Mouse (Mus musculus) embryonic facial prominence, embryonic 10.5 days (tissue): Measurements from ENCODE around the gene Kcp. TPM values are rescaled to one million over a fixed set of nuclear protein-coding genes. Genes with fewer than 3 reads are reported as not detected.

Experiments
- DNase-seq: peaks from one replicate; pipeline ENCODE4 v3.0.0-alpha.2; 2017; ENCODE audit warnings: low spot score
- H3K27ac ChIP-seq: fragments of 300-500 bp; sonication (generic); replicated peaks from 2 replicates; pipeline ENCODE4 v1.5.1; 2016; ENCODE audit warnings: mild to moderate bottlenecking
- H3K27me3 ChIP-seq: fragments of 300-500 bp; sonication (generic); replicated peaks from 2 replicates; pipeline ENCODE4 v1.6.1; 2016; ENCODE audit warnings: low read depth, mild to moderate bottlenecking; ENCODE audit not compliant: poor library complexity, severe bottlenecking
- H3K36me3 ChIP-seq: fragments of 300-500 bp; sonication (generic); replicated peaks from 2 replicates; pipeline ENCODE4 v1.6.1; 2016; ENCODE audit warnings: mild to moderate bottlenecking, moderate library complexity
- H3K4me1 ChIP-seq: fragments of 300-500 bp; sonication (generic); 2 replicates; pipeline ENCODE4 v1.6.1; 2016
- H3K4me3 ChIP-seq: fragments of 300-500 bp; sonication (generic); 2 replicates; pipeline ENCODE4 v1.5.1; 2016; ENCODE audit warnings: mild to moderate bottlenecking, moderate library complexity
- H3K9me3 ChIP-seq: fragments of 300-500 bp; sonication (generic); 2 replicates; pipeline ENCODE4 v1.6.1; 2016; ENCODE audit warnings: mild to moderate bottlenecking
- WGBS: fragments of 180-500 bp; shearing (Covaris S2); methylation state at CpG from one replicate; pipeline ENCODE4 v1.1.7; 2016; 5-methylcytosine and 5-hydroxymethylcytosine counted together
- polyA plus RNA-seq: library from polyadenylated mRNA; unstranded; fragments of >200 nt; fragmentation: Nextera tagmentation; extraction: Ambion mirVana; gene quantifications from 2 replicates; pipeline ENCODE4 v1.2.1, GENCODE M21; 2016

Kcp gene
- polyA plus RNA-seq: 18.5 and 21.2 TPM in 2 replicates

GRCm38 (mm10) chr6:29507447-29508309 lies at the start of gene Kcp:
Kcp (minus strand) TSS chr6:29507952.
- Histone ChIP-seq H3K4me1 (peaks cover 69% of the 10 kb centered on the region), H3K4me3 (peak within 1 kb of the TSS; percentile 68), H3K36me3 (peaks cover 8% of the 10 kb centered on the region; the same call in 1 of the 2 replicates), H3K27ac (peak within 1 kb of the TSS; percentile 90), H3K9me3 (no peaks in the 10 kb centered on the region), H3K27me3 (peaks cover 78% of the 10 kb centered on the region)
- peak; percentile 73 for DNase-seq
- 2% methylated on average over 47 of the region's 47 CpGs for WGBS

DNA sequence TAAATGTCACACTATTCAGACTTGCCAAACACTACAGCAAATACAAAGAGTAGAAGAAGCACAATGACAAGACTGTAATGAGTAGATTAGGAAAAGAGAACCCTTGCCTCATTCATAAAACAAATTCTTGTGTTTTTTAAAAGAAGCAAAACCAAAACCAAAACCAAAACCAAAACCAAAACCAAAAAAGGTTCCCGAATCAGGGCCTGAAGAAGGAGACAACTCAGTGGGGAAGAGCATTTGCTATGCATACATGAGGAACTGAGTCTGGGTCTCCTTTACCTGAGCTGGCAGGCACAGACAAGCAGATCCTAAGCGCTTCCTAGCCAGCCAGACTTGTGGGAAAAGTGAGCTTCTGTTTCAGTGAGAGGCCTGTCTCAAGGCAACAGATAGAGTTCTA lies 49.4 kb upstream of the Kcp start:
- H3K9me3 ChIP-seq: no peaks in the 10 kb centered on the region
- H3K4me3 ChIP-seq: no peak overlapping the region
- H3K27me3 ChIP-seq: no peaks in the 10 kb centered on the region
- no peaks in the 10 kb centered on the region for H3K4me1 ChIP-seq
- H3K36me3 ChIP-seq: peaks cover 100% of the 10 kb centered on the region
- WGBS: 94% methylated on average over 2 of the region's 2 CpGs
- DNase-seq: no peak
- H3K27ac ChIP-seq: no peak overlapping the region

DNA sequence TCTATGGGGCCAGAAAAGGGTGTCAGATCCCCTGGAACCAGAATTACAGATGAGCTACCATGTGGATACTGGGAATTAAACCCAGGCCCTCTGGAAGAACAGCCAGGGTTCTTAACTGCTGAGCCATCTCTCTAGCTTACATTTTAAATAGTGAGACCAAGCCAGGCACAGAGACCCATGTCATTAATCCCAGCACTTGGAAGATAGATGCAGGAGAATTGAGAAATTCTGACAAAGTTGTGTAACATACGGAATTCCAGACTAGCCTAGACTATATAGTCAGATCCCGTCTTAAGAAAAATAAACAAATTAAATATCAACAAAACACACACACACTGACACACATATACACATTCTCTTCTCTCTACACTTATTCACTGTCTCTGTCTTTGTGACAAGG lies 44.8 kb upstream of the Kcp start:
- WGBS: 89% methylated on average over 2 of the region's 2 CpGs
- H3K27me3 ChIP-seq: no peaks in the 10 kb centered on the region
- peaks cover 98% of the 10 kb centered on the region for H3K36me3 ChIP-seq
- no peaks in the 10 kb centered on the region for H3K4me1 ChIP-seq
- no peak overlapping the region for H3K27ac ChIP-seq
- no peak for DNase-seq
- no peaks in the 10 kb centered on the region for H3K9me3 ChIP-seq
- H3K4me3 ChIP-seq: no peak overlapping the region

- Histone ChIP-seq H3K36me3 (peaks cover 98% of the 10 kb centered on the region), H3K9me3 (peaks cover 4% of the 10 kb centered on the region; the same call in 1 of the 2 replicates), H3K4me3 (no peak overlapping the region), H3K27ac (no peak overlapping the region), H3K27me3 (no peaks in the 10 kb centered on the region), H3K4me1 (no peaks in the 10 kb centered on the region)
- no peak for DNase-seq
- 89% methylated on average over 1 of the region's 1 CpGs for WGBS
These were observed 40.3 kb upstream of the Kcp start for GRCm38 (mm10) chr6:29548086-29548485.

- DNase-seq: no peak
- H3K27ac ChIP-seq: no peak overlapping the region
- H3K4me3 ChIP-seq: no peak overlapping the region
- H3K4me1 ChIP-seq: no peaks in the 10 kb centered on the region
- H3K36me3 ChIP-seq: peaks cover 98% of the 10 kb centered on the region
- no peaks in the 10 kb centered on the region for H3K27me3 ChIP-seq
- H3K9me3 ChIP-seq: peaks cover 4% of the 10 kb centered on the region; the same call in 1 of the 2 replicates
These were observed 39.8 kb upstream of the Kcp start for GRCm38 (mm10) chr6:29547582-29547981.

DNA sequence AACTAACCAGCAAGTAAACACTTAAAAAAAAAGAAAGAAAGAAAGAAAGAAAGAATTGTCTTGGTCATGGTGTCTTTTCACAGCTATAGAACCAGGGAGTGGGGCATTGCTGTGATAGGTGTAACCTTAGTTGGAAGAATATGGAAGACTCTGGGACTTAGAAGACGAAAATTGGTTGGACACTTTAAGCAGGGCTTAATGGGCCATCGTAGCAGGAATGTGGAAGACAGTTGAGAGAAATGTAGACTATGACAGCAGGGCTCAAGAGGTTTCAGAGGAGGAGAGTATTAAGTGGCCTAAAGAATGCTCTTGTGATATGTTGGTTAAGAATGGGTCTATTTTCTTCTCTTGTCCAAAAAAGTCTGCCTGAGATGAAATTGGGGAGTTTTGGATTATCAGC lies 37.9 kb upstream of the Kcp start:
- H3K27me3 ChIP-seq: no peaks in the 10 kb centered on the region
- 93% methylated on average over 2 of the region's 2 CpGs for WGBS
- DNase-seq: no peak
- H3K36me3 ChIP-seq: peaks cover 96% of the 10 kb centered on the region
- no peak overlapping the region for H3K27ac ChIP-seq
- peaks cover 4% of the 10 kb centered on the region; the same call in 1 of the 2 replicates for H3K9me3 ChIP-seq
- no peaks in the 10 kb centered on the region for H3K4me1 ChIP-seq
- no peak overlapping the region for H3K4me3 ChIP-seq

- Histone ChIP-seq H3K9me3 (peaks cover 4% of the 10 kb centered on the region; the same call in 1 of the 2 replicates), H3K27me3 (no peaks in the 10 kb centered on the region), H3K36me3 (peaks cover 79% of the 10 kb centered on the region), H3K4me1 (no peaks in the 10 kb centered on the region), H3K27ac (no peak overlapping the region), H3K4me3 (no peak overlapping the region)
- 94% methylated on average over 1 of the region's 1 CpGs for WGBS
- no peak for DNase-seq
These were observed 33.2 kb upstream of the Kcp start for GRCm38 (mm10) chr6:29540956-29541355.

DNA sequence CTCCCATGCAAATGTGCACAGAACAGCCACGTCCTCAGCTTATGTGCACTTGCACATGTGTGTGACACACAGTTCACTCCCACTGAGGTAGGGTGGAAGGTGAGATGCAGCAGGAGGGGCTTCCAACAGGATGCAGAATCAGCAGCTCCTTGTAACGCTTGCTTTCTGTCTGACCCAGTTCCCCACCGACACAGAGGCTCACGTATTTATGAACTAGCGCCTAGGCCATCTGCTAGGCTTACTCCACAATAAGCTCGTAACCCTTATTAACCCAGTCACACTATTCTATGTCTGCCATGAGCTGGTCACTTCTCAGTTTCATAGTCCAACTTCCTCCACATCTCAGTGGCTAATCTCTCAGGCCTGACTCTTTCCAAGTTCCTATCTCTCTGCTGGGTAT lies 32.5 kb upstream of the Kcp start:
- Histone ChIP-seq H3K4me3 (no peak overlapping the region), H3K27ac (no peak overlapping the region), H3K9me3 (peaks cover 1% of the 10 kb centered on the region; the same call in 1 of the 2 replicates), H3K36me3 (peaks cover 78% of the 10 kb centered on the region), H3K4me1 (no peaks in the 10 kb centered on the region), H3K27me3 (no peaks in the 10 kb centered on the region)
- 91% methylated on average over 6 of the region's 6 CpGs for WGBS
- DNase-seq: no peak

DNA sequence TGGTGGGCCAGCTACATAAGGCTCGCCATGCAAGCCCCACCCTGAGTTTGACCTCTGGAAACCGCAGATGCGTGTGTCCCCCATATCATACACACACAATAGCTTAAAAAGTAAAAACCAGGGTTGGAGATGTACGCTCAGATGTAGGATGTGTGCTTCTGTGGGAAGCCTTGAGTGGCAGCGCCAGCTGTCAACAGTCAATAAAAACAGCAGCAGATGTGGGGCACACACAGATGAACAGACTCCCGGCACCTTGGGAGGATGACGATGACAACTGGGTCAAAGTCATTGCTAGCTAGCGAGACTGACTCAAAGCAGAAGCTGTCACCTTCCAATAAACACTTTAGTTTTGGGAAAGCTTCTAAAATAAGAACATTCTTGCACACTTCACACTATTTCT lies 31.8 kb upstream of the Kcp start:
- H3K4me3 ChIP-seq: no peak overlapping the region
- peaks cover 72% of the 10 kb centered on the region for H3K36me3 ChIP-seq
- H3K27ac ChIP-seq: no peak overlapping the region
- no peaks in the 10 kb centered on the region for H3K4me1 ChIP-seq
- DNase-seq: no peak
- H3K9me3 ChIP-seq: no peaks in the 10 kb centered on the region
- WGBS: 93% methylated on average over 8 of the region's 8 CpGs
- H3K27me3 ChIP-seq: no peaks in the 10 kb centered on the region

- H3K27ac ChIP-seq: no peak overlapping the region
- H3K4me1 ChIP-seq: no peaks in the 10 kb centered on the region
- no peaks in the 10 kb centered on the region for H3K9me3 ChIP-seq
- H3K4me3 ChIP-seq: no peak overlapping the region
- no peak for DNase-seq
- H3K36me3 ChIP-seq: peaks cover 49% of the 10 kb centered on the region
- 87% methylated on average over 3 of the region's 3 CpGs for WGBS
- H3K27me3 ChIP-seq: no peaks in the 10 kb centered on the region
These were observed 29.5 kb upstream of the Kcp start for GRCm38 (mm10) chr6:29537221-29537620.

- no peak for DNase-seq
- Histone ChIP-seq H3K4me3 (no peak overlapping the region), H3K4me1 (no peaks in the 10 kb centered on the region), H3K36me3 (peaks cover 44% of the 10 kb centered on the region), H3K9me3 (no peaks in the 10 kb centered on the region), H3K27me3 (no peaks in the 10 kb centered on the region), H3K27ac (no peak overlapping the region)
- 75% methylated on average over 4 of the region's 4 CpGs for WGBS
These were observed 29.0 kb upstream of the Kcp start for GRCm38 (mm10) chr6:29536651-29537193.

DNA sequence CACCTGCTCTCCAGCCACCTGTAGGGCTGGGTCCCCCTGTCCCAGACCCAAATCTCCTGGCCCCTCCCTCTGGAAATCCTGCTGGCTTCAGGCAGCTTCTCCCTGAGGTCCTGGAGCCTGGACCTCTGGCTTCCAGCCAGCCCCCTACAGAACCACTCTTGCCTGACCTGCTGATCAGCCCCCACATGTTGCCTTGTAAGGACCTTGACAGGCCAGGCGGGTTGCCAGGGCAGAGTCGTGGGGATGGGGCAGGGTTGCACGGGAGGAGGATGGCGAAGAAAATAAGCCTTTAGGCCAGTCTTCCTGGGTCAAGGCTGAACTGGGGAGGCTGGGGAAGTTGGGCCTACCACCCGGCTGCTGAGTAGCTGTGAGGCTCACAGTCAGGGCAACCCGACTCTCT lies 27.6 kb upstream of the Kcp start:
- Histone ChIP-seq H3K4me1 (no peaks in the 10 kb centered on the region), H3K9me3 (no peaks in the 10 kb centered on the region), H3K27ac (no peak overlapping the region), H3K4me3 (no peak overlapping the region), H3K27me3 (peaks cover 13% of the 10 kb centered on the region), H3K36me3 (peaks cover 32% of the 10 kb centered on the region)
- WGBS: 72% methylated on average over 6 of the region's 6 CpGs
- DNase-seq: no peak

DNA sequence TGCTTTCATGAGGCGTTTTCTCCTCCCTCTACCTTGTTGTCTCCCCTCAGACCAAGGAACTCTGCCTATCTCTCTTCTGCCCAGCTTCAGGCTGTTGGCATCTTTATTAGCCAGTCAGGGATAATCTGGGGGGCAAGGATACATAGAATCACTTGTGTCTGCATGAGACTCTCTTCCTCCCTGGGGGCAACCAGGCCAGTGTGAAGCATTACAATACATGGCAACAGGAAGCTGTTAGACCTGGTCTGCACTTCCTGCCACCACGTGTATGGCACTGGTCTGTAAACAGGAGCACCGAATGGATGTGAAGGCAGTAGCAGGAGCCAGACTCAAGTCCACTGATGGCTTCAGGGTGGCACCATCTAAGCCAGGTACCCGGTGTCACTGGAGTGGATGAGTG lies 22.3 kb upstream of the Kcp start:
- H3K27me3 ChIP-seq: peaks cover 66% of the 10 kb centered on the region
- no peak overlapping the region for H3K4me3 ChIP-seq
- no peak for DNase-seq
- H3K27ac ChIP-seq: no peak overlapping the region
- WGBS: 56% methylated on average over 4 of the region's 4 CpGs
- H3K9me3 ChIP-seq: no peaks in the 10 kb centered on the region
- no peaks in the 10 kb centered on the region for H3K36me3 ChIP-seq
- peaks cover 37% of the 10 kb centered on the region for H3K4me1 ChIP-seq
